Mouse (Mus musculus) hindbrain, embryonic 10.5 days (tissue): ENCODE data around the gene Epha6. TPM values are rescaled to one million over a fixed set of nuclear protein-coding genes. Genes with fewer than 3 reads are reported as not detected.

Source experiments
- DNase-seq: peaks from one replicate; pipeline ENCODE4 v3.0.0-alpha.2; 2017; ENCODE audit warnings: low spot score
- H3K27ac ChIP-seq: fragments of 300-500 bp; sonication (generic); 2 replicates; pipeline ENCODE4 v1.5.1; 2016; ENCODE audit warnings: mild to moderate bottlenecking, moderate library complexity
- H3K27me3 ChIP-seq: fragments of 300-500 bp; sonication (generic); 2 replicates; pipeline ENCODE4 v1.6.1; 2016; ENCODE audit warnings: mild to moderate bottlenecking; ENCODE audit not compliant: poor library complexity, insufficient read depth, severe bottlenecking
- H3K36me3 ChIP-seq: fragments of 300-500 bp; sonication (generic); 2 replicates; pipeline ENCODE4 v1.6.1; 2016; ENCODE audit warnings: mild to moderate bottlenecking, moderate library complexity
- H3K4me1 ChIP-seq: fragments of 300-500 bp; sonication (generic); replicated peaks from 2 replicates; pipeline ENCODE4 v1.6.1; 2016; ENCODE audit warnings: mild to moderate bottlenecking
- H3K4me3 ChIP-seq: fragments of 300-500 bp; sonication (generic); 2 replicates; pipeline ENCODE4 v1.5.1; 2016; ENCODE audit warnings: mild to moderate bottlenecking, moderate library complexity
- H3K9me3 ChIP-seq: fragments of 300-500 bp; sonication (generic); 2 replicates; pipeline ENCODE4 v1.6.1; 2016; ENCODE audit warnings: mild to moderate bottlenecking, moderate library complexity
- WGBS: fragments of 180-500 bp; shearing (Covaris S2); methylation state at CpG from one replicate; pipeline ENCODE4 v1.1.7; 2016; 5-methylcytosine and 5-hydroxymethylcytosine counted together
- polyA plus RNA-seq: library from polyadenylated mRNA; unstranded; fragments of >200 nt; fragmentation: Nextera tagmentation; extraction: Ambion mirVana; gene quantifications from 2 replicates; pipeline ENCODE4 v1.2.1, GENCODE M21; 2016

Epha6 gene
- polyA plus RNA-seq, 1 experiment from 2014 or later: 1.7 TPM

DNA sequence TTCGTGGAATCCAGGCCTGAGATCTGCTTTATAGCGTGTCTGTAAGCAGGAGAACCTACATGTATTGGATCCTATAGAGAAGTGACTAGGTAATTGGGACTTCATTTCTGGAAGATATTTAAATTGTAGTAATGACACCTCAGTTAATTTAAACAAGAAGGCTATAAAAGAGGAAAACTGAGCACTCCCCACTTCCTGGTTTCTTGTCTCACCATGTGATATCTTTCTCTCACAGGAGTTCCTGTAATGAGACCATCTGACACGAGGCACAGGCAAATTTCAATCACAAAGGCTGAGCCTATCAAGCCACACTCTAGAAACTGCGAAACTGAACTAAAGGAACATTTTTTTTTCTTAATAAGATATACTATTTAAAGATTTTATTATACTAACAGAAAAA, 348.3 kb downstream of the Epha6 start:
- DNase-seq: no peak
- H3K36me3 ChIP-seq: no peaks in the 10 kb centered on the region
- H3K27ac ChIP-seq: no peak overlapping the region
- H3K4me1 ChIP-seq: no peaks in the 10 kb centered on the region
- H3K4me3 ChIP-seq: no peak overlapping the region
- no peaks in the 10 kb centered on the region for H3K9me3 ChIP-seq
- WGBS: 80% methylated on average over 4 of the region's 4 CpGs
- H3K27me3 ChIP-seq: no peaks in the 10 kb centered on the region

DNA sequence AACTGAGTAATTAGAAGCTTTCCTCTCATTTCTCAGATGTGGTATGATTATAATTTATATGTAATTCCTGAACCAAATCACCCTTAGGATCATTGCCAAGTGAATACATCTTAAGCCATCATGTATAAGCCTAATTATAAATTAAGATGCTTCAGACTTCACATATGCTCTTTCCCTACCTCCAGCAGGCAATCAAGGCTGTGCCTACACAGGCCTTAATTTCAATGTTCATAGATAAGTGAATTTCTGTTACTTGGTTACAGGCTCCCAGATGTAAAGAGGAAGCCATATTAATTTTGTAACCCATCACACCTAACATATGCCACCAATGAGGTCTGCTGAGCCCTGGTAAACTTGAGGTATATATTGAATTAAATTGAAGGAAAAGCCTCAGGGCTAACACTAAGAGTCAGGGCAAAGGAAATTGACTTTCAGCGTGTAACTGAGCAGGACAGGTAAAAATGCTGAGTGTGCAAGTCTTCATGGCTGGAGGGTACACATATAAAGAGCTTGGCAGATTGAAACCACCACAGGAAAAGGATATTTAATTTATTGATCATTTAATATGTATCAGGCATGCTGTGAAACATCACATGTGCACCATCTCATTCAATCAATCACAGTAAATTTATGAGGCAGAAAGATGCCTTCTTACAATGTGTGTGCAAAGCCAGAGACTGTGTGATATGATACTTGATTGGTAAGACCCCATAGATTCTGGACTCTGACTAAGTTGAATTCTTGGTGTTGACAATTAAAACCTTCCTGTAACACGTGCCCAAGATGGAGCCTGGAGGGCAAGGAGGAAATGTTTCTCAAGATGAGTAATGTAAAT, 365.8 kb downstream of the Epha6 start:
- Histone ChIP-seq H3K36me3 (no peaks in the 10 kb centered on the region), H3K27ac (no peak overlapping the region), H3K27me3 (no peaks in the 10 kb centered on the region), H3K9me3 (no peaks in the 10 kb centered on the region), H3K4me1 (no peaks in the 10 kb centered on the region), H3K4me3 (no peak overlapping the region)
- 80% methylated on average over 2 of the region's 2 CpGs for WGBS
- DNase-seq: no peak

DNA sequence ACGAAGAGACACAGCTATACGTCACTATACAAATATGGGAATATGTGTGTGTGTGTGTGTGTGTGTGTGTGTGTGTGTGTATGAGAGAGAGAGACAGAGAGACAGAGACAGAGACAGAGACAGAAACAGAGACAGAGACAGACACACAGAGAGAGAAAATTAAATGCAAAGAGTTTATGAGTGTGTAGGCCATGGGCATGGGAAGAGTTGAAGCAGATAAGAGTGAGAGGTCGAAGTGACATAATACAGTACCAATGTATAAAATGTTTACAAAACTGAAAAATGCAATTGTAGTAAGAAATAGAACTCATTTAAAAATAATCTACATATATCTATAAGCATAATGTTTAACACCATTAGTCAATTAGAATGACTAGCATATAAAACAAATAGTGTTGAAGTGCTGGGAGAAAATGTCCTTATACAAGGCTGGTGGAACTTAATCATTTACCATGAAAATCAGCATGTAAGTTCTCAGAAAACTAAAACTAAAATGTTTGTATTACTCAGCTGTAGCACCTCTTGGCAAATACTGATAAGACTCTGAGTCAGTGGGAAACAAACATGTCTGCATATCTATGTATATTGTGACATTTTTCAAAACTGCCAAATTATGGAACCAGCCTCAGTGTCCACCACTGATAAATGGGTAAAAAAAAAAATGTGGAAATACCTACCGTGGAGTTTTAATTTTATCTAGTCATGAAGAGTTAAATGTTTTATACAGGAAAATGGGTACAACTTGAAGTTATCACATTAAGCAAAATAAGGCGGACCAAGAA, 371.2 kb downstream of the Epha6 start:
- no peak overlapping the region for H3K4me3 ChIP-seq
- 93% methylated on average over 5 of the region's 5 CpGs for WGBS

GRCm38 (mm10) chr16:60232982-60233381, 372.3 kb downstream of the Epha6 start:
- H3K9me3 ChIP-seq: no peaks in the 10 kb centered on the region
- DNase-seq: no peak
- H3K27ac ChIP-seq: no peak overlapping the region
- 95% methylated on average over 2 of the region's 2 CpGs for WGBS
- no peaks in the 10 kb centered on the region for H3K4me1 ChIP-seq
- H3K4me3 ChIP-seq: no peak overlapping the region
- H3K36me3 ChIP-seq: no peaks in the 10 kb centered on the region
- no peaks in the 10 kb centered on the region for H3K27me3 ChIP-seq

More for the DNA sequence above, 371.2 kb downstream of the Epha6 start:
- no peaks in the 10 kb centered on the region for H3K9me3 ChIP-seq
- no peaks in the 10 kb centered on the region for H3K27me3 ChIP-seq
- H3K36me3 ChIP-seq: no peaks in the 10 kb centered on the region
- no peak overlapping the region for H3K27ac ChIP-seq
- DNase-seq: no peak
- no peaks in the 10 kb centered on the region for H3K4me1 ChIP-seq

DNA sequence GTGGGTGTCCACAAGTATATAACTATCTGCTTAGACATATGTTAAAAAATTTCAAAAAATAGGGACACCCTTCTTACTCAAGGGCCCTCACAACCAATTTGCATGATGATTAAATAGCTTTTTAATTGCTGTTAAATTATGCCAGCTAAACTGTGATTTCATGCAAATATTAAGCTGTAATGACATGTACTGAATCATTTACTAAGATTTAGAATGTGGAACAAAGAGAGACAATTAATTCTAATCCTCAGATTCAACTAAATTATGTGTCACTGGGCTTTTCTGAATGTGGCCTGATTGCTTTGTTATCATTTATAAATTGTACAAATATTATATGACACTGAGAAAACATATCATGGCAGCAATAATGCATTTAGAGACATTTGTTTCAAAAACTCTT, 396.2 kb downstream of the Epha6 start:
- Histone ChIP-seq H3K36me3 (no peaks in the 10 kb centered on the region), H3K27me3 (no peaks in the 10 kb centered on the region), H3K4me3 (no peak overlapping the region), H3K27ac (no peak overlapping the region), H3K9me3 (no peaks in the 10 kb centered on the region), H3K4me1 (no peaks in the 10 kb centered on the region)
- no peak for DNase-seq

DNA sequence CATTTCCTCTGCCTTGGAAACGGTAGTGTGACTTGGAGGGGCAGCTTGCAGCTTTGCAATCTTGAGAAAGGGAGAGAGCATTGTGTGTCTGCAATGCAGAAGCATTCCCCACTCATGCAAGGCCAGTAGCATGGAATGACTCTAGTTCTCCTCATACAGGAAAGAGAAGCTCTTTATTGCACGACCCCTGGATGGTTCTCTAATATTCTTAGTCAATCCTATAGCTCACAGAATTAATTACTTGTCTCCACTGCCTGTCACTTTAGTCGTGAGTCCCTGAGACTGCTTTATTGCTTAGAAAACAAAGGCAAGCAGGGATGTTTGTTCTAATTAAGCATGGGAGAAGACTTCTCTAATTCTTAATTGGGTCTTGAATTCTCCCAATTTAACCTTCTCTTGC, 429.8 kb downstream of the Epha6 start:
- Histone ChIP-seq H3K4me1 (no peaks in the 10 kb centered on the region), H3K27me3 (no peaks in the 10 kb centered on the region), H3K36me3 (no peaks in the 10 kb centered on the region), H3K4me3 (no peak overlapping the region), H3K9me3 (no peaks in the 10 kb centered on the region), H3K27ac (no peak overlapping the region)
- no peak for DNase-seq
- WGBS: 25% methylated on average over 3 of the region's 3 CpGs

DNA sequence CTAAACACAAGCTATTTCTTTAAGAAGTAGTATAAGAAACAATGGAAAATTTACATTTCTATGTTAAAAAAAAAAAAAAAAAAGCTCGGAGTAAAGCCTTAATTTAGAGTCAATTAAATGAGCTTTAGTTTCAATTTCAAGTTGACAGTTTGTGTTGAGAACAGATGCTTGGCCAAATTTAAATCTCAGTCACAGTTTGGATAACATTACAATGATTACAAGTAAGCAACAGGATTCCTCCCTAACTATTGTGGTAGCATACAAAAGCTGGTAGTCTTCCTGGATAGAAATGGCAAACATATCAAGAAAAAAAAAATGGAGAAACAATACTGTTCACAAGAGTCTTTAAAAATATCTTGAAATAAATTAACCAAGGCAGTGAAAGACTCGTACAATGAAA, 452.9 kb downstream of the Epha6 start:
- DNase-seq: no peak
- H3K27ac ChIP-seq: no peak overlapping the region
- H3K4me1 ChIP-seq: no peaks in the 10 kb centered on the region
- no peak overlapping the region for H3K4me3 ChIP-seq
- no peaks in the 10 kb centered on the region for H3K9me3 ChIP-seq
- no peaks in the 10 kb centered on the region for H3K36me3 ChIP-seq
- 78% methylated on average over 2 of the region's 2 CpGs for WGBS
- no peaks in the 10 kb centered on the region for H3K27me3 ChIP-seq

GRCm38 (mm10) chr16:60144370-60144769, 461.0 kb downstream of the Epha6 start:
- Histone ChIP-seq H3K27me3 (no peaks in the 10 kb centered on the region), H3K4me3 (no peak overlapping the region), H3K36me3 (no peaks in the 10 kb centered on the region), H3K27ac (no peak overlapping the region), H3K9me3 (no peaks in the 10 kb centered on the region), H3K4me1 (no peaks in the 10 kb centered on the region)
- 78% methylated on average over 3 of the region's 3 CpGs for WGBS
- no peak for DNase-seq

GRCm38 (mm10) chr16:60121435-60121834, 483.9 kb downstream of the Epha6 start:
- 78% methylated on average over 3 of the region's 3 CpGs for WGBS
- Histone ChIP-seq H3K27me3 (no peaks in the 10 kb centered on the region), H3K4me1 (no peaks in the 10 kb centered on the region), H3K36me3 (no peaks in the 10 kb centered on the region), H3K27ac (no peak overlapping the region), H3K9me3 (no peaks in the 10 kb centered on the region), H3K4me3 (no peak overlapping the region)
- DNase-seq: no peak

- DNase-seq: no peak
- WGBS: 86% methylated on average over 3 of the region's 3 CpGs
- Histone ChIP-seq H3K27ac (no peak overlapping the region), H3K9me3 (no peaks in the 10 kb centered on the region), H3K4me3 (no peak overlapping the region), H3K27me3 (no peaks in the 10 kb centered on the region), H3K4me1 (no peaks in the 10 kb centered on the region), H3K36me3 (no peaks in the 10 kb centered on the region)
Observed at GRCm38 (mm10) chr16:60102210-60102609, 503.1 kb downstream of the Epha6 start.

GRCm38 (mm10) chr16:60095333-60095732, 510.0 kb downstream of the Epha6 start:
- WGBS: 82% methylated on average over 1 of the region's 1 CpGs
- Histone ChIP-seq H3K4me3 (no peak overlapping the region), H3K4me1 (no peaks in the 10 kb centered on the region), H3K36me3 (no peaks in the 10 kb centered on the region), H3K9me3 (no peaks in the 10 kb centered on the region), H3K27ac (no peak overlapping the region), H3K27me3 (no peaks in the 10 kb centered on the region)
- no peak for DNase-seq

DNA sequence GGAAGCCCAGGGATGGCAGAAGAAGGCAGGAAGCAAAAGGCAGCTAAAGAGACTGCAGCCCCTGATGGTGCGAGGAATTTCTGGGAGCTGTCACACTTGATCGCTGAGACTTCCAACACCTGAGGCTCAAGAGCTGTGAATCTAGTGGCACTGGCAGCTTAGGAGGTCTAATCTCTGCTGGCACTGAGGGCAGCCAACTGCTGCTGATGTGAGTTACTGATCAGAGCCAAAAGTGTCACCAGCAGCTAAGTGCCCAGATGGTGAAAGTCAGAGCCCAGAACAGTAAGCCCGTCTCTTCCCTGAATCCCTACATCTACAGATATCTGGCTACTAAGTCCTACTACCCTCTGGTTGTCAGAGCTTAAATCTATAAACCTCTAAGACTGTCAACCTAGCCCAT, 518.4 kb downstream of the Epha6 start:
- no peak for DNase-seq
- H3K9me3 ChIP-seq: no peaks in the 10 kb centered on the region
- no peaks in the 10 kb centered on the region for H3K36me3 ChIP-seq
- WGBS: 89% methylated on average over 3 of the region's 3 CpGs
- no peaks in the 10 kb centered on the region for H3K4me1 ChIP-seq
- no peak overlapping the region for H3K4me3 ChIP-seq
- no peak overlapping the region for H3K27ac ChIP-seq
- H3K27me3 ChIP-seq: no peaks in the 10 kb centered on the region

DNA sequence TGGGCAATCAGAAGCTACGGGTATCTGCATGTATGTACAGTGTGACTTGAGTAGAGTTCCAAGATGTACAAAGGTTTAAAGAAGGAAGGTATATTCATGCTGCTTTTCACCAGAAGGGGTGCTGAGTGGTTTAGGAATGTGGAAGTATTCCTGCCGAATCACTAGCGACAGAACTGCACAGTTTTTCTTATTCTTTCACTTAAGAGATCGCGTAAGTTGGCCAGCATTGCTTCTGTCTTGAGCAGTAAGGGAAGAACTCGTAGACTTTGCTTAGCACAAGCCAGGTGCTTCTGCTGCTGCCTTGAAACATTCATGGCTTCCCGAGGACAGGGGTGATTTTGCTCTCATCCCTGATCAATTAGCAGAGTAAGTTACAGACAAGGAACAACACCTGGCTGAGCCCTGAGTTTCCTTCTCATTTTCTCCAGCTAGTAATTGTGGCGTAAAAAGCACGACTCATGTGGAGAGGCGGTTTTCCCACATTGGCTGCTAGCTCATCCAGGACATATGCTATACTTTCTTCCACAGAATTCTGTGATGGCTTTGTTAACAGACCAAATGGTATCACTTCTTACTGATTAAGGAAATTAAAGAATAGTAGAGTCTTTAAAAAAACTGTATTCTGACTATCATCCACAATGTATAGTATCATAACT, 534.7 kb downstream of the Epha6 start:
- no peaks in the 10 kb centered on the region for H3K27me3 ChIP-seq
- H3K36me3 ChIP-seq: no peaks in the 10 kb centered on the region
- no peak for DNase-seq
- H3K9me3 ChIP-seq: no peaks in the 10 kb centered on the region
- H3K4me1 ChIP-seq: no peaks in the 10 kb centered on the region
- WGBS: 90% methylated on average over 10 of the region's 10 CpGs
- no peak overlapping the region for H3K4me3 ChIP-seq
- no peak overlapping the region for H3K27ac ChIP-seq
